Mouse (Mus musculus) liver, embryonic 14.5 days (tissue): ENCODE data around the gene Pappa. TPM values are rescaled to one million over a fixed set of nuclear protein-coding genes. Genes with fewer than 3 reads are reported as not detected.

Experiments used
- ATAC-seq: fragments of 200-750 bp; cut with Nextera tagmentation; 2 replicates; pipeline ENCODE4 v1.8.0; 2017; ENCODE audit warnings: moderate number of reproducible peaks, mild to moderate bottlenecking, moderate library complexity; ENCODE audit not compliant: insufficient read depth
- DNase-seq, 3 experiments: peaks; one replicate each; pipeline ENCODE4 v3.0.0-alpha.2; 2012 to 2013; ENCODE audit warnings: low read depth in 3 of 3, low spot score in 3 of 3
- H3K27ac ChIP-seq: fragments of 300-500 bp; sonication (generic); 2 replicates; pipeline ENCODE4 v1.5.1; 2014; ENCODE audit warnings: moderate library complexity, mild to moderate bottlenecking, control low read depth, inconsistent platforms
- H3K27me3 ChIP-seq: fragments of 300-500 bp; sonication (generic); 2 replicates; pipeline ENCODE4 v1.6.1; 2014; ENCODE audit warnings: mild to moderate bottlenecking, low read length, moderate library complexity; ENCODE audit not compliant: control insufficient read depth, insufficient read depth
- H3K36me3 ChIP-seq: fragments of 300-500 bp; sonication (generic); replicated peaks from 2 replicates; pipeline ENCODE4 v1.6.1; 2014; ENCODE audit warnings: low read depth; ENCODE audit not compliant: control insufficient read depth, insufficient read depth
- H3K4me1 ChIP-seq, 2 experiments: fragments of 200-500 bp in 1 of 2; fragments of 300-500 bp in 1 of 2; sonication (generic) in 1 of 2; replicated peaks; 2 replicates each; pipeline ENCODE4 v1.6.1; 2012 to 2014; ENCODE audit warnings: antibody characterized with exemption in 1 of 2, inconsistent platforms in 1 of 2, low read length in 1 of 2; ENCODE audit not compliant: control insufficient read depth in 2 of 2, insufficient read depth in 2 of 2
- H3K4me2 ChIP-seq: fragments of 300-500 bp; sonication (generic); 2 replicates; pipeline ENCODE4 v1.6.1; 2014; ENCODE audit warnings: low read depth, mild to moderate bottlenecking, control low read depth, moderate library complexity
- H3K4me3 ChIP-seq, 2 experiments: fragments of 200-500 bp in 1 of 2; fragments of 300-500 bp in 1 of 2; sonication (generic) in 1 of 2; 2 replicates each; pipeline ENCODE4 v1.5.1; 2012 to 2014; ENCODE audit warnings: low read depth in 2 of 2, low read length in 2 of 2, mild to moderate bottlenecking in 2 of 2, control low read depth in 1 of 2, inconsistent platforms in 1 of 2, moderate library complexity in 1 of 2; ENCODE audit not compliant: insufficient read depth in 1 of 2
- H3K9ac ChIP-seq: fragments of 300-500 bp; sonication (generic); replicated peaks from 2 replicates; pipeline ENCODE4 v1.6.1; 2014; ENCODE audit warnings: mild to moderate bottlenecking, control low read depth, moderate library complexity
- H3K9me3 ChIP-seq: fragments of 300-500 bp; sonication (generic); 2 replicates; pipeline ENCODE4 v1.6.1; 2016; ENCODE audit warnings: low read length, mixed read lengths; ENCODE audit not compliant: control insufficient read depth
- CTCF ChIP-seq: IDR thresholded peaks from 2 replicates; pipeline ENCODE4 v1.5.1; 2016; ENCODE audit warnings: antibody characterized with exemption, low read depth, control low read depth
- EP300 ChIP-seq: IDR thresholded peaks from 2 replicates; pipeline ENCODE4 v1.6.1; 2016; ENCODE audit warnings: antibody characterized with exemption, low read depth
- WGBS: fragments of 180-500 bp; shearing (Covaris S2); extraction: QIAGEN DNeasy Blood & Tissue Kit; methylation state at CpG from one replicate; pipeline ENCODE4 v1.1.7; 2014; ENCODE audit not compliant: insufficient replicate concordance; 5-methylcytosine and 5-hydroxymethylcytosine counted together
- polyA plus RNA-seq, 2 experiments: library from polyadenylated mRNA; depleted of rRNA in 1 of 2; stranded (reverse) in 1 of 2; unstranded in 1 of 2; fragments of >200 nt; fragmentation: Nextera tagmentation in 1 of 2; extraction: Ambion mirVana in 1 of 2; gene quantifications; 2 replicates each; pipeline versions ENCODE4 v1.2.1 to v1.2.3; 2012 to 2014

Pappa gene
- polyA plus RNA-seq, 2 experiments: 0.01 TPM

- WGBS: 71% methylated on average over 4 of the region's 4 CpGs
- Histone ChIP-seq H3K4me2 (no peak overlapping the region), H3K4me3 (no peak overlapping the region), H3K9ac (no peak overlapping the region), H3K4me1 (no peaks in the 10 kb centered on the region), H3K27ac (no peak overlapping the region), H3K36me3 (no peaks in the 10 kb centered on the region), H3K27me3 (no peaks in the 10 kb centered on the region), H3K9me3 (no peaks in the 10 kb centered on the region)
- TF ChIP-seq EP300: no peak
- TF ChIP-seq CTCF: no peak
- no peak for ATAC-seq
- no peak for DNase-seq
Observed at GRCm38 (mm10) chr4:65223901-65224300, 99.9 kb downstream of the Pappa start.

- no peaks in the 10 kb centered on the region for H3K9me3 ChIP-seq
- 0 out of 4 replicates have a peak, but pooled peaks cover 0 to 3% of the 10 kb centered on the region in 2 experiments for H3K4me1 ChIP-seq
- no peak overlapping the region for H3K9ac ChIP-seq
- ATAC-seq (no peak), DNase-seq (no peak)
- H3K4me2 ChIP-seq: no peak overlapping the region
- no peaks in the 10 kb centered on the region for H3K27me3 ChIP-seq
- H3K4me3 ChIP-seq: no peak overlapping the region
- no peaks in the 10 kb centered on the region for H3K36me3 ChIP-seq
- 22% methylated on average over 8 of the region's 8 CpGs for WGBS
- TF ChIP-seq EP300 (no peak), CTCF (no peak)
- H3K27ac ChIP-seq: no peak overlapping the region
Observed at GRCm38 (mm10) chr4:65238540-65238998, 114.6 kb downstream of the Pappa start.

- Histone ChIP-seq H3K36me3 (no peaks in the 10 kb centered on the region), H3K4me3 (no peak overlapping the region), H3K27ac (no peak overlapping the region), H3K4me1 (0 out of 4 replicates have a peak, but pooled peaks cover 0 to 3% of the 10 kb centered on the region in 2 experiments), H3K9me3 (no peaks in the 10 kb centered on the region), H3K27me3 (no peaks in the 10 kb centered on the region), H3K4me2 (no peak overlapping the region), H3K9ac (no peak overlapping the region)
- WGBS: 9% methylated on average over 3 of the region's 3 CpGs
- ATAC-seq: no peak
- DNase-seq: no peak
- TF ChIP-seq EP300 (no peak), CTCF (no peak)
Observed at GRCm38 (mm10) chr4:65242434-65242931, 118.5 kb downstream of the Pappa start.

- no peak for DNase-seq
- ATAC-seq: no peak
- Histone ChIP-seq H3K4me2 (no peak overlapping the region), H3K9me3 (no peaks in the 10 kb centered on the region), H3K9ac (no peak overlapping the region), H3K36me3 (no peaks in the 10 kb centered on the region), H3K27ac (no peak overlapping the region), H3K4me3 (no peak overlapping the region), H3K27me3 (no peaks in the 10 kb centered on the region), H3K4me1 (0 out of 4 replicates have a peak, but pooled peaks cover 0 to 3% of the 10 kb centered on the region in 2 experiments)
- WGBS: 29% methylated on average over 2 of the region's 2 CpGs
- TF ChIP-seq CTCF (no peak), EP300 (no peak)
Observed at GRCm38 (mm10) chr4:65243245-65243644, 119.3 kb downstream of the Pappa start.

GRCm38 (mm10) chr4:65245015-65245414 is 121.0 kb downstream of the Pappa start:
- Histone ChIP-seq H3K4me1 (no peaks in the 10 kb centered on the region), H3K9ac (no peak overlapping the region), H3K27me3 (no peaks in the 10 kb centered on the region), H3K4me2 (no peak overlapping the region), H3K4me3 (no peak overlapping the region), H3K27ac (no peak overlapping the region), H3K9me3 (no peaks in the 10 kb centered on the region), H3K36me3 (no peaks in the 10 kb centered on the region)
- TF ChIP-seq EP300: no peak
- no peak for TF ChIP-seq CTCF
- 53% methylated on average over 4 of the region's 4 CpGs for WGBS
- DNase-seq: no peak
- no peak for ATAC-seq
